Mouse (Mus musculus): ENCODE measurements around the gene Aatf. TPM values are rescaled to one million over a fixed set of nuclear protein-coding genes. Genes with fewer than 3 reads are reported as not detected.
"Not testable (repeated sequence)": the region's sequence is repeated elsewhere in the genome, so short reads cannot be mapped to it uniquely, and the experiment has no call there.

The Aatf gene
- total RNA-seq, 2 experiments from 2014 or later: 17.7 to 22.5 TPM

- DNase-seq (ENCODE audit: low spot score in 2 of 2): no peak
Observed at GRCm38 (mm10) chr11:84393571-84393970, 119.8 kb downstream of the Aatf start.

GRCm38 (mm10) chr11:84392066-84392465, 121.3 kb downstream of the Aatf start:
- DNase-seq (ENCODE audit: low spot score in 2 of 2): not testable (repeated sequence)
- intact Hi-C loops (cut with DNase I): loop anchor here (5.0 kb wide), 1 partner anchor 115 kb away; no protein-coding TSS in a partner anchor

More at GRCm38 (mm10) chr11:84393571-84393970, 119.8 kb downstream of the Aatf start:
- intact Hi-C loops (cut with DNase I): loop anchor here (5.0 kb wide), 1 partner anchor 116 kb away; no protein-coding TSS in a partner anchor

- no peak for DNase-seq (ENCODE audit: low spot score in 2 of 2)
- intact Hi-C loops (cut with DNase I): loop anchor here (5.0 kb wide), 1 partner anchor 114 kb away; no protein-coding TSS in a partner anchor
Observed at GRCm38 (mm10) chr11:84391126-84391525, 122.2 kb downstream of the Aatf start.

- DNase-seq (ENCODE audit: low spot score in 2 of 2): no peak
- intact Hi-C loops (cut with DNase I): no loop called here
Observed at GRCm38 (mm10) chr11:84389332-84389731, 124.0 kb downstream of the Aatf start.

GRCm38 (mm10) chr11:84383891-84384290, 129.4 kb downstream of the Aatf start:
- DNase-seq (ENCODE audit: low spot score in 2 of 2): no peak
- intact Hi-C loops (cut with DNase I): no loop called here

GRCm38 (mm10) chr11:84382450-84382849, 130.9 kb downstream of the Aatf start:
- intact Hi-C loops (cut with DNase I): no loop called here
- no peak for DNase-seq (ENCODE audit: low spot score in 2 of 2)

GRCm38 (mm10) chr11:84376510-84377365, 136.6 kb downstream of the Aatf start:
- intact Hi-C loops (cut with DNase I): no loop called here
- DNase-seq (ENCODE audit: low spot score in 2 of 2): no peak

GRCm38 (mm10) chr11:84375951-84376496, 137.3 kb downstream of the Aatf start:
- intact Hi-C loops (cut with DNase I): no loop called here

GRCm38 (mm10) chr11:84373122-84373521, 140.2 kb downstream of the Aatf start:
- no peak for DNase-seq (ENCODE audit: low spot score in 2 of 2)
- intact Hi-C loops (cut with DNase I): no loop called here

More at GRCm38 (mm10) chr11:84375951-84376496, 137.3 kb downstream of the Aatf start:
- DNase-seq (ENCODE audit: low spot score in 2 of 2): no peak

Other genes starting within 250 kb of the Aatf start
- gene Lhx1, start 12.0 kb upstream of the Aatf start, total RNA-seq (2021): under 1 TPM in 1 of 2 experiments, not detected in 1; 0.18 TPM

Measured in left cerebral cortex, postnatal 25 days (tissue).